Mouse (Mus musculus): ENCODE data around the gene Slc41a1. TPM values are rescaled to one million over a fixed set of nuclear protein-coding genes. Genes with fewer than 3 reads are reported as not detected.

Slc41a1 gene
- total and polyA plus RNA-seq, 3 experiments: 6.3 to 10.7 (median 8.8) TPM

- Histone ChIP-seq H3K79me2 (replicated peaks; ENCODE audit: control insufficient read depth, extremely low read depth, insufficient read depth, poor library complexity, severe bottlenecking) (no peaks in the 10 kb centered on the region), H3K36me3 (replicated peaks in 1 of 2; ENCODE audit: control insufficient read depth in 1 of 2, insufficient read depth in 1 of 2, low read length in 1 of 2) (no peaks in the 10 kb centered on the region), H3K27me3 (replicated peaks) (peaks cover 3% of the 10 kb centered on the region), H3K4me2 (ENCODE audit: insufficient read depth, low read depth, poor library complexity, severe bottlenecking) (no peak overlapping the region), H3K4me1 (ENCODE audit: control insufficient read depth in 1 of 2, insufficient read depth in 2 of 2) (peaks cover 3 to 11% of the 10 kb centered on the region in 2 experiments), H3K9me3 (replicated peaks; ENCODE audit: low read length) (no peaks in the 10 kb centered on the region), H3K27ac (ENCODE audit: insufficient read depth, low read depth) (no peak overlapping the region), H3K4me3 (replicated peaks in 1 of 3; ENCODE audit: low read depth in 2 of 3, low read length in 2 of 3, poor library complexity in 1 of 3) (no peak overlapping the region), H3K9ac (ENCODE audit: insufficient read depth, low read depth) (no peak overlapping the region)
- DNase-seq (ENCODE audit: extremely low read depth): no peak
- dilution Hi-C loops (cut with MboI; ENCODE audit: extremely low pct_ligation_motif_present, extremely low pct_unique_long_range_greater_than_20kb, low sequenced_read_pairs): no loop called here
- in situ Hi-C loops (cut with MboI; ENCODE audit: low pct_ligation_motif_present, low pct_unique_long_range_greater_than_20kb, low sequenced_read_pairs): no loop called here
- no peak for TF ChIP-seq CTCF (conservative IDR thresholded peaks at IDR 0.05 in 1 of 2, IDR thresholded peaks at IDR 0.05 in 1 of 2; ENCODE audit: low read depth in 2 of 2, low read length in 2 of 2)
These were observed 23.1 kb upstream of the Slc41a1 start for GRCm38 (mm10) chr1:131804166-131804565.

DNA sequence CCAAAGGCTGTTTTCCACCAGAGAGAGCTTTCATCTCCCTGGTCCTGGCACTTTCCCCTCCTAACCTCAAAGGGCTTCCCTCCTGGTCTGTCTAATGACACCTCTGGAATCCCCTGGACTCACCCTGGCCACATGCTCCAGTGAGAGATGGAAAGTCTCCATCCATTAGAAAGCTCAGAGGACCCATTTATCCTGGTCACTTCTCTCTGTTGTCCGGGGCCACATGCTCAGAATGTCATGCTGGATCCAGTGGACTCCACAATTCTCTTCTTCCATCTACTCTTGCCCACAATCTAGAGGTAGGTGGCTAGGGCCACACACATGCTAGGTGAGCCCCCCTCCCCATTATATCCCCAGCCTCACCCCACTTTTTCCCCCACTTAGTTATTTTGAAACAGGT, 18.3 kb upstream of the Slc41a1 start:
- TF ChIP-seq KAT2A (IDR thresholded peaks at IDR 0.05; ENCODE audit: insufficient replicate concordance, low read length) (no peak), MAZ (IDR thresholded peaks at IDR 0.05; ENCODE audit: low read depth, low read length) (no peak), E2F4 (IDR thresholded peaks at IDR 0.05; ENCODE audit: insufficient replicate concordance, low read depth, low read length) (no peak)
- dilution Hi-C loops (cut with MboI; ENCODE audit: extremely low pct_ligation_motif_present, extremely low pct_unique_long_range_greater_than_20kb, low sequenced_read_pairs) (no loop called here), in situ Hi-C loops (cut with MboI; ENCODE audit: low pct_ligation_motif_present, low pct_unique_long_range_greater_than_20kb, low sequenced_read_pairs) (no loop called here)
- Histone ChIP-seq H3K36me3 (replicated peaks in 1 of 2; ENCODE audit: control insufficient read depth in 1 of 2, insufficient read depth in 1 of 2, low read length in 1 of 2) (no peaks in the 10 kb centered on the region), H3K79me2 (replicated peaks; ENCODE audit: control insufficient read depth, extremely low read depth, insufficient read depth, poor library complexity, severe bottlenecking) (no peaks in the 10 kb centered on the region), H3K27me3 (replicated peaks) (peaks cover 7% of the 10 kb centered on the region), H3K9ac (ENCODE audit: insufficient read depth, low read depth) (no peak overlapping the region), H3K27ac (ENCODE audit: insufficient read depth, low read depth) (no peak overlapping the region), H3K4me2 (ENCODE audit: insufficient read depth, low read depth, poor library complexity, severe bottlenecking) (no peak overlapping the region), H3K4me3 (replicated peaks in 1 of 3; ENCODE audit: low read depth in 2 of 3, low read length in 2 of 3, poor library complexity in 1 of 3) (no peak overlapping the region), H3K4me1 (ENCODE audit: control insufficient read depth in 1 of 2, insufficient read depth in 2 of 2) (no peaks in the 10 kb centered on the region), H3K9me3 (replicated peaks; ENCODE audit: low read length) (no peaks in the 10 kb centered on the region)
- no peak for DNase-seq (ENCODE audit: extremely low read depth)

GRCm38 (mm10) chr1:131809651-131810050, 17.6 kb upstream of the Slc41a1 start:
- DNase-seq (ENCODE audit: extremely low read depth): no peak
- Histone ChIP-seq H3K9me3 (replicated peaks; ENCODE audit: low read length) (no peaks in the 10 kb centered on the region), H3K4me2 (ENCODE audit: insufficient read depth, low read depth, poor library complexity, severe bottlenecking) (no peak overlapping the region), H3K27ac (ENCODE audit: insufficient read depth, low read depth) (no peak overlapping the region), H3K36me3 (replicated peaks in 1 of 2; ENCODE audit: control insufficient read depth in 1 of 2, insufficient read depth in 1 of 2, low read length in 1 of 2) (no peaks in the 10 kb centered on the region), H3K9ac (ENCODE audit: insufficient read depth, low read depth) (no peak overlapping the region), H3K27me3 (replicated peaks) (peaks cover 7% of the 10 kb centered on the region), H3K79me2 (replicated peaks; ENCODE audit: control insufficient read depth, extremely low read depth, insufficient read depth, poor library complexity, severe bottlenecking) (no peaks in the 10 kb centered on the region), H3K4me1 (ENCODE audit: control insufficient read depth in 1 of 2, insufficient read depth in 2 of 2) (no peaks in the 10 kb centered on the region), H3K4me3 (replicated peaks in 1 of 3; ENCODE audit: low read depth in 2 of 3, low read length in 2 of 3, poor library complexity in 1 of 3) (no peak overlapping the region)
- TF ChIP-seq POLR2A (IDR thresholded peaks at IDR 0.05; ENCODE audit: low read depth, low read length) (no peak), EP300 (IDR thresholded peaks at IDR 0.05; ENCODE audit: low read length) (no peak)
- dilution Hi-C loops (cut with MboI; ENCODE audit: extremely low pct_ligation_motif_present, extremely low pct_unique_long_range_greater_than_20kb, low sequenced_read_pairs) (no loop called here), in situ Hi-C loops (cut with MboI; ENCODE audit: low pct_ligation_motif_present, low pct_unique_long_range_greater_than_20kb, low sequenced_read_pairs) (no loop called here)

GRCm38 (mm10) chr1:131811393-131811792, 15.9 kb upstream of the Slc41a1 start:
- in situ Hi-C loops (cut with MboI; ENCODE audit: low pct_ligation_motif_present, low pct_unique_long_range_greater_than_20kb, low sequenced_read_pairs): no loop called here
- no peaks in the 10 kb centered on the region for H3K9me3 ChIP-seq (replicated peaks; ENCODE audit: low read length)
- peaks cover 7% of the 10 kb centered on the region for H3K27me3 ChIP-seq (replicated peaks)
- DNase-seq (ENCODE audit: extremely low read depth): no peak
- H3K36me3 ChIP-seq (replicated peaks in 1 of 2; ENCODE audit: control insufficient read depth in 1 of 2, insufficient read depth in 1 of 2, low read length in 1 of 2): no peaks in the 10 kb centered on the region
- no peak overlapping the region for H3K4me2 ChIP-seq (ENCODE audit: insufficient read depth, low read depth, poor library complexity, severe bottlenecking)
- H3K4me1 ChIP-seq (ENCODE audit: control insufficient read depth in 1 of 2, insufficient read depth in 2 of 2): no peaks in the 10 kb centered on the region
- dilution Hi-C loops (cut with MboI; ENCODE audit: extremely low pct_ligation_motif_present, extremely low pct_unique_long_range_greater_than_20kb, low sequenced_read_pairs): no loop called here
- no peak overlapping the region for H3K9ac ChIP-seq (ENCODE audit: insufficient read depth, low read depth)
- no peak overlapping the region for H3K4me3 ChIP-seq (replicated peaks in 1 of 3; ENCODE audit: low read depth in 2 of 3, low read length in 2 of 3, poor library complexity in 1 of 3)
- no peak overlapping the region for H3K27ac ChIP-seq (ENCODE audit: insufficient read depth, low read depth)
- H3K79me2 ChIP-seq (replicated peaks; ENCODE audit: control insufficient read depth, extremely low read depth, insufficient read depth, poor library complexity, severe bottlenecking): no peaks in the 10 kb centered on the region
- TF ChIP-seq MAZ (IDR thresholded peaks at IDR 0.05; ENCODE audit: low read depth, low read length) (no peak), ZC3H11A (IDR thresholded peaks at IDR 0.05; ENCODE audit: low read depth, low read length) (no peak), NRF1 (IDR thresholded peaks at IDR 0.05; ENCODE audit: low read depth, low read length) (no peak), RCOR1 (conservative IDR thresholded peaks at IDR 0.05; ENCODE audit: low read depth, low read length) (no peak), IRF4 (IDR thresholded peaks at IDR 0.05; ENCODE audit: low read depth, low read length) (no peak), RAD21 (IDR thresholded peaks at IDR 0.05; ENCODE audit: low read depth, low read length) (no peak), KAT2A (IDR thresholded peaks at IDR 0.05; ENCODE audit: insufficient replicate concordance, low read length) (no peak), NELFE (IDR thresholded peaks at IDR 0.05; ENCODE audit: low read depth, low read length) (no peak), GABPA (IDR thresholded peaks at IDR 0.05; ENCODE audit: insufficient replicate concordance, low read depth, low read length) (no peak), TCF12 (IDR thresholded peaks at IDR 0.05; ENCODE audit: low read depth, low read length) (no peak), CHD1 (IDR thresholded peaks at IDR 0.05; ENCODE audit: low read depth, low read length) (no peak), CTCF (conservative IDR thresholded peaks at IDR 0.05 in 1 of 2, IDR thresholded peaks at IDR 0.05 in 1 of 2; ENCODE audit: low read depth in 2 of 2, low read length in 2 of 2) (no peak), E2F4 (IDR thresholded peaks at IDR 0.05; ENCODE audit: insufficient replicate concordance, low read depth, low read length) (no peak), MAFK (IDR thresholded peaks at IDR 0.05; ENCODE audit: insufficient replicate concordance, low read length) (no peak), MYC (IDR thresholded peaks at IDR 0.05; ENCODE audit: low read depth, low read length) (no peak), CHD2 (IDR thresholded peaks at IDR 0.05; ENCODE audit: low read length) (no peak), ZMIZ1 (IDR thresholded peaks at IDR 0.05; ENCODE audit: low read depth, low read length) (no peak), ELF1 (IDR thresholded peaks at IDR 0.05; ENCODE audit: low read depth, low read length) (no peak)

Measured in CH12.LX (cell line).